Mouse (Mus musculus): ENCODE measurements around the gene Ppp4r1. TPM values are rescaled to one million over a fixed set of nuclear protein-coding genes. Genes with fewer than 3 reads are reported as not detected.

Ppp4r1 gene
- polyA plus RNA-seq, 1 experiment from 2014 or later = 9.4 TPM

DNA sequence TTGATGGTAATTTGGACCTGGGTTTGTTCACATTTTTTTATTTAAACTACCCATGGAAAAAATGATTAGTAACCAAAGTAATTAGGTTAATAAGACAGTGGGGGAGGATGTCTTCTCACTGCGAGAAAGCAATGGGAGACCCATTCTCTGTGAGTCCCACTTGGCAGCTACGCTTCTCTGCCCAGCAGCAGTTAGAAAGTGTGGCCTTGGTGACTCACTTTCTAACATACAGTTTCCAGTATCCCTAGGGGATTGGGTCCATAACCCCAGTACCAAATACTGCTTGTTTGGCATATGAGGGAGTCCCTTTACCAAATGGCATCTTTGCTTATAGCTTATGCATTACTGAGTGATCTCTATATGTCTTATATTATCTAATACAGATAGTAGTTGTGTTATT is 8.8 kb downstream of the Ppp4r1 start:
- H3K4me1 ChIP-seq (ENCODE audit: control insufficient read depth, low read depth, low read length) = peaks cover 3% of the 10 kb centered on the region; the same call in 1 of the 2 replicates
- 86% methylated on average over 2 of the region's 2 CpGs for WGBS (ENCODE audit: insufficient replicate concordance)
- H3K27ac ChIP-seq (ENCODE audit: low read length) = no peak overlapping the region

DNA sequence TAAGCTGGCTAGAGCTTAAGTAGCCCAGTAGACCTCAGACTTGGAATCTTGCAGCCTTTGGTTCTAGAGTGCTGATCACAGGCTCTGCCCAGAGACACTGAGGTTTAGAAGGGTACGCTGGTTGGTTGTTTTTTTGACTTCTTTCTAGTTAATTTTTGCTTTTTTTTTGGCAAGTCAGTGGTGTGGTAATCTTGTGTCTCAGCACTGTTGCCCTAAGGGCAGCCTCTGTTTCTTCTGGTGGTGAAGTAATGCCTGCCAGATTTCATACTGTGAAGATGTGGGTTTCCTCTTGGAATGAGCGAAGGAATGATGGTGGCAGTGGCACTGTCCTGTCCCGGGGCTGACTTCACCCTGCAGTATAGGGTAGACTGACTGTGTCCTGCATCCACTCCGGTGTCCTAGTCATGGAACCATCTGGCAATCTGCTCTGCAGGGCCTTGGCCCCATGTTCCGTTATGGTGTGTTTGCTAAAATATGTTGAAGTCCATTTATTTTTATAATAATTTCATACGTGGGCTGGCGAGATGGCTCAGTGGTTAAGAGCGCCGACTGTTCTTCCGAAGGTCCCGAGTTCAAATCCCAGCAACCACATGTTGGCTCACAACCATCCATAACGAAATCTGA is 11.0 kb downstream of the Ppp4r1 start:
- no peak for ATAC-seq (ENCODE audit: low read depth)
- WGBS (ENCODE audit: insufficient replicate concordance) = 83% methylated on average over 12 of the region's 12 CpGs

More for the DNA sequence above, 8.8 kb downstream of the Ppp4r1 start:
- no peak overlapping the region for H3K4me2 ChIP-seq (ENCODE audit: low read depth, low read length)
- no peak overlapping the region for H3K4me3 ChIP-seq (ENCODE audit: low read depth, low read length)
- no peaks in the 10 kb centered on the region for H3K9me3 ChIP-seq (replicated peaks; ENCODE audit: control insufficient read depth, low read length)
- ATAC-seq (ENCODE audit: low read depth) = no peak
- H3K36me3 ChIP-seq (ENCODE audit: control insufficient read depth, insufficient read depth) = no peaks in the 10 kb centered on the region
- H3K9ac ChIP-seq (ENCODE audit: low read depth, low read length) = no peak overlapping the region
- H3K27me3 ChIP-seq (ENCODE audit: control insufficient read depth, insufficient read depth, low read depth, low read length) = no peaks in the 10 kb centered on the region

GRCm38 (mm10) chr17:65794096-65794850 is 11.9 kb downstream of the Ppp4r1 start:
- Histone ChIP-seq H3K9me3 (replicated peaks; ENCODE audit: control insufficient read depth, low read length) (no peaks in the 10 kb centered on the region), H3K27me3 (ENCODE audit: control insufficient read depth, insufficient read depth, low read depth, low read length) (no peaks in the 10 kb centered on the region), H3K4me3 (ENCODE audit: low read depth, low read length) (no peak overlapping the region), H3K4me1 (ENCODE audit: control insufficient read depth, low read depth, low read length) (peaks cover 2% of the 10 kb centered on the region; the same call in 1 of the 2 replicates), H3K27ac (ENCODE audit: low read length) (no peak overlapping the region), H3K9ac (ENCODE audit: low read depth, low read length) (no peak overlapping the region), H3K36me3 (ENCODE audit: control insufficient read depth, insufficient read depth) (no peaks in the 10 kb centered on the region), H3K4me2 (ENCODE audit: low read depth, low read length) (no peak overlapping the region)
- ATAC-seq (ENCODE audit: low read depth) = no peak
- WGBS (ENCODE audit: insufficient replicate concordance) = 70% methylated on average over 13 of the region's 13 CpGs

More for the DNA sequence above, 11.0 kb downstream of the Ppp4r1 start:
- H3K4me2 ChIP-seq (ENCODE audit: low read depth, low read length) = no peak overlapping the region
- H3K36me3 ChIP-seq (ENCODE audit: control insufficient read depth, insufficient read depth) = no peaks in the 10 kb centered on the region
- H3K9ac ChIP-seq (ENCODE audit: low read depth, low read length) = no peak overlapping the region
- H3K27ac ChIP-seq (ENCODE audit: low read length) = no peak overlapping the region
- H3K9me3 ChIP-seq (replicated peaks; ENCODE audit: control insufficient read depth, low read length) = no peaks in the 10 kb centered on the region
- no peaks in the 10 kb centered on the region for H3K27me3 ChIP-seq (ENCODE audit: control insufficient read depth, insufficient read depth, low read depth, low read length)
- H3K4me1 ChIP-seq (ENCODE audit: control insufficient read depth, low read depth, low read length) = peaks cover 3% of the 10 kb centered on the region; the same call in 1 of the 2 replicates
- no peak overlapping the region for H3K4me3 ChIP-seq (ENCODE audit: low read depth, low read length)

GRCm38 (mm10) chr17:65796056-65796455 is 13.7 kb downstream of the Ppp4r1 start:
- peaks cover 2% of the 10 kb centered on the region; the same call in 1 of the 2 replicates for H3K4me1 ChIP-seq (ENCODE audit: control insufficient read depth, low read depth, low read length)
- no peak overlapping the region for H3K4me3 ChIP-seq (ENCODE audit: low read depth, low read length)
- no peaks in the 10 kb centered on the region for H3K36me3 ChIP-seq (ENCODE audit: control insufficient read depth, insufficient read depth)
- no peak overlapping the region for H3K9ac ChIP-seq (ENCODE audit: low read depth, low read length)
- H3K4me2 ChIP-seq (ENCODE audit: low read depth, low read length) = no peak overlapping the region
- H3K27me3 ChIP-seq (ENCODE audit: control insufficient read depth, insufficient read depth, low read depth, low read length) = no peaks in the 10 kb centered on the region
- no peak overlapping the region for H3K27ac ChIP-seq (ENCODE audit: low read length)
- no peaks in the 10 kb centered on the region for H3K9me3 ChIP-seq (replicated peaks; ENCODE audit: control insufficient read depth, low read length)
- 79% methylated on average over 7 of the region's 7 CpGs for WGBS (ENCODE audit: insufficient replicate concordance)
- ATAC-seq (ENCODE audit: low read depth) = no peak

DNA sequence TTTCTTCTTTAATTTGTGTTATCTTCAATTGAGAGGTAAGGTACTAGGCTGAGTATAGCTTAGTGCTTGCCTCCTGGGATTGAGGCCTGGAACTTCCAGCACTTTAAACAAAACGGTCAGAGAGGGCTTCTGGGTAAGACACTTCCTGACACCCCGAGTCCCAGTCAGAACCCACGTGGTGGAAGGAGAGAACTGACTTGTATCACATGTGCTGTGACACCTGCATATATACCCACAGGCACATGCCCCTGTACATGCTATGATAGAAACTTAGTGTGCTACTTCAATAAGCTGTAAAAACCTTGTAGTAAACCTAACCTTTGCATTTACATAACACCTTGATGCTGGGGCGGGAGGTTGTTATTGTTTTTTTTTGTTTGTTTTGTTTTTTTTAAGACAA is 16.1 kb downstream of the Ppp4r1 start:
- H3K9ac ChIP-seq (ENCODE audit: low read depth, low read length) = no peak overlapping the region
- H3K4me3 ChIP-seq (ENCODE audit: low read depth, low read length) = no peak overlapping the region
- peaks cover 2% of the 10 kb centered on the region; the same call in 1 of the 2 replicates for H3K4me1 ChIP-seq (ENCODE audit: control insufficient read depth, low read depth, low read length)
- no peaks in the 10 kb centered on the region for H3K9me3 ChIP-seq (replicated peaks; ENCODE audit: control insufficient read depth, low read length)
- H3K27me3 ChIP-seq (ENCODE audit: control insufficient read depth, insufficient read depth, low read depth, low read length) = no peaks in the 10 kb centered on the region
- no peak overlapping the region for H3K4me2 ChIP-seq (ENCODE audit: low read depth, low read length)
- WGBS (ENCODE audit: insufficient replicate concordance) = 39% methylated on average over 4 of the region's 4 CpGs
- no peak overlapping the region for H3K27ac ChIP-seq (ENCODE audit: low read length)
- H3K36me3 ChIP-seq (ENCODE audit: control insufficient read depth, insufficient read depth) = no peaks in the 10 kb centered on the region
- ATAC-seq (ENCODE audit: low read depth) = no peak

- Histone ChIP-seq H3K4me2 (ENCODE audit: low read depth, low read length) (no peak overlapping the region), H3K4me3 (ENCODE audit: low read depth, low read length) (no peak overlapping the region), H3K36me3 (ENCODE audit: control insufficient read depth, insufficient read depth) (no peaks in the 10 kb centered on the region; the same call in 1 of the 2 replicates), H3K27me3 (ENCODE audit: control insufficient read depth, insufficient read depth, low read depth, low read length) (no peaks in the 10 kb centered on the region), H3K27ac (ENCODE audit: low read length) (no peak overlapping the region), H3K9ac (ENCODE audit: low read depth, low read length) (no peak overlapping the region), H3K9me3 (replicated peaks; ENCODE audit: control insufficient read depth, low read length) (no peaks in the 10 kb centered on the region), H3K4me1 (ENCODE audit: control insufficient read depth, low read depth, low read length) (peaks cover 2% of the 10 kb centered on the region; the same call in 1 of the 2 replicates)
- 34% methylated on average over 1 of the region's 1 CpGs for WGBS (ENCODE audit: insufficient replicate concordance)
- no peak for ATAC-seq (ENCODE audit: low read depth)
Measured at GRCm38 (mm10) chr17:65799353-65799752, 17.0 kb downstream of the Ppp4r1 start.

DNA sequence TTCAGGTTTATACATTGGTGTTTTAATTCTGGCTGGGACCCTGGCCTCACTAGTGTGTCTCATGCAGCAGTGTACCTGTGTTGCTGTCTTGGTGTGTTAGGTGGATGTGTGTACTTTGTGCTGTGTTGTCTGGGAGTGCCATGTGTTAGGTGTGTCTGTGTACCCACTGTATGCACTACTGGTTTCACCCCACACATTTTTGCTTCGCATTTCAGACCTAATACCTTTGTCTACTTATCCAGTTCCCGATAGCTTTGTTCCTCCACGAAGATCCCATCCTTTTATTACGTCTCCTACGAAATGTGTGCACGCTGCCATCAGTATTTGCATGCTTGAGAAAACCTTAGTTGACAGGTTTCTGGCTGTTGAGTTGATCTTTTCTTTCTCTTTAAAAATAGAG is 18.1 kb downstream of the Ppp4r1 start:
- H3K27me3 ChIP-seq (ENCODE audit: control insufficient read depth, insufficient read depth, low read depth, low read length) = no peaks in the 10 kb centered on the region
- H3K9me3 ChIP-seq (replicated peaks; ENCODE audit: control insufficient read depth, low read length) = no peaks in the 10 kb centered on the region
- H3K9ac ChIP-seq (ENCODE audit: low read depth, low read length) = no peak overlapping the region
- peaks cover 2% of the 10 kb centered on the region; the same call in 1 of the 2 replicates for H3K4me1 ChIP-seq (ENCODE audit: control insufficient read depth, low read depth, low read length)
- no peak overlapping the region for H3K27ac ChIP-seq (ENCODE audit: low read length)
- no peak overlapping the region for H3K4me2 ChIP-seq (ENCODE audit: low read depth, low read length)
- H3K4me3 ChIP-seq (ENCODE audit: low read depth, low read length) = no peak overlapping the region
- ATAC-seq (ENCODE audit: low read depth) = no peak
- WGBS (ENCODE audit: insufficient replicate concordance) = 86% methylated on average over 6 of the region's 6 CpGs
- H3K36me3 ChIP-seq (ENCODE audit: control insufficient read depth, insufficient read depth) = peaks cover 2% of the 10 kb centered on the region

- Histone ChIP-seq H3K4me3 (ENCODE audit: low read depth, low read length) (no peak overlapping the region), H3K9me3 (replicated peaks; ENCODE audit: control insufficient read depth, low read length) (no peaks in the 10 kb centered on the region), H3K4me1 (ENCODE audit: control insufficient read depth, low read depth, low read length) (peaks cover 2% of the 10 kb centered on the region; the same call in 1 of the 2 replicates), H3K9ac (ENCODE audit: low read depth, low read length) (no peak overlapping the region), H3K4me2 (ENCODE audit: low read depth, low read length) (no peak overlapping the region), H3K27ac (ENCODE audit: low read length) (no peak overlapping the region), H3K27me3 (ENCODE audit: control insufficient read depth, insufficient read depth, low read depth, low read length) (no peaks in the 10 kb centered on the region), H3K36me3 (ENCODE audit: control insufficient read depth, insufficient read depth) (peaks cover 2% of the 10 kb centered on the region)
- WGBS (ENCODE audit: insufficient replicate concordance) = 67% methylated on average over 4 of the region's 4 CpGs
- no peak for ATAC-seq (ENCODE audit: low read depth)
Measured at GRCm38 (mm10) chr17:65802026-65802425, 19.7 kb downstream of the Ppp4r1 start.

- H3K36me3 ChIP-seq (ENCODE audit: control insufficient read depth, insufficient read depth) = peaks cover 3% of the 10 kb centered on the region
- H3K4me1 ChIP-seq (ENCODE audit: control insufficient read depth, low read depth, low read length) = no peaks in the 10 kb centered on the region
- no peak overlapping the region for H3K27ac ChIP-seq (ENCODE audit: low read length)
- no peak overlapping the region for H3K4me2 ChIP-seq (ENCODE audit: low read depth, low read length)
- no peak overlapping the region for H3K4me3 ChIP-seq (ENCODE audit: low read depth, low read length)
- no peaks in the 10 kb centered on the region for H3K27me3 ChIP-seq (ENCODE audit: control insufficient read depth, insufficient read depth, low read depth, low read length)
- no peaks in the 10 kb centered on the region for H3K9me3 ChIP-seq (replicated peaks; ENCODE audit: control insufficient read depth, low read length)
- ATAC-seq (ENCODE audit: low read depth) = no peak
- H3K9ac ChIP-seq (ENCODE audit: low read depth, low read length) = no peak overlapping the region
- 73% methylated on average over 4 of the region's 4 CpGs for WGBS (ENCODE audit: insufficient replicate concordance)
Measured at GRCm38 (mm10) chr17:65805966-65806365, 23.6 kb downstream of the Ppp4r1 start.
